13 mouse cellular contexts compared by ENCODE assay signal in the genomic region with DNA sequence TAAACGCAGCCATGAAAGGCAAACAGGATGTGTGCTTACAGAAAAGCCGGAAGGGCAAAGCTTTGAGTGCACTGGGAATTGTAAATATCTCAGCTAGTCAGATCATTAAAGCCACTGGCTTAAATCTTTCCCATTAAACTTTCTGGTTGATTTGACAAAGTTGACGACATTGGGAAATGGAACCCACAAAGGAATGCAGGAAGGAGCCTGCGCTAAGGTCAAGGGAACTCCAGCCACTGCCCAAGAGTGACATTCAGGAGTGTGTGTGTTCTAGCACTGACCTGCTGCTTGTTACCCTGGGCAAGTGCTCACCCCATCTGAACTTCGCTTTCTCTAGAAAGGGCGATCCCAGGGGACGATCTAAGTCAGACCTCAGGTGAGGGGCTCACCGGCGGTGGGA. TPM values are rescaled to one million over a fixed set of nuclear protein-coding genes. Genes with fewer than 3 reads are reported as not detected.
DNase-seq lines count a peak whose midpoint lies in the region; ATAC-seq and TF ChIP-seq lines count a peak whose summit lies in the region.
"Had no signal": no experiment of that assay in that cellular context is flagged by ENCODE, and none has a peak within 500 bp of the region (broad histone marks: within the 10 kb centered on the region; RNA-seq: fewer than 3 reads in every experiment).

No protein-coding gene starts in this region.

- no peaks in the 10 kb centered on the region for H3K36me3 ChIP-seq in forebrain, embryonic 11.5 days (ENCODE audit: control insufficient read depth, insufficient read depth, low read length)
- no peaks in the 10 kb centered on the region for H3K36me3 ChIP-seq in forebrain, embryonic 16.5 days (ENCODE audit: control insufficient read depth, insufficient read depth)
- H3K36me3 ChIP-seq in lung, embryonic 14.5 days (ENCODE audit: insufficient read depth): no peaks in the 10 kb centered on the region; the same call in 1 of the 2 replicates
- peaks cover 13% of the 10 kb centered on the region for H3K36me3 ChIP-seq in kidney, embryonic 15.5 days
- peaks cover 57% of the 10 kb centered on the region for H3K36me3 ChIP-seq in liver, embryonic 15.5 days (replicated peaks)
- H3K36me3 ChIP-seq: midbrain, embryonic 15.5 days had no signal

- ATAC-seq in forebrain, embryonic 11.5 days (replicated peaks; ENCODE audit: low FRiP score): no peak
- no peak for ATAC-seq in forebrain, embryonic 16.5 days
- no peak for ATAC-seq in lung, embryonic 14.5 days (ENCODE audit: insufficient read depth)
- ATAC-seq in kidney, embryonic 15.5 days (replicated peaks; ENCODE audit: low FRiP score): no peak
- no peak for ATAC-seq in liver, embryonic 15.5 days (ENCODE audit: insufficient read depth)
- ATAC-seq: intestine, embryonic 16.5 days; midbrain, embryonic 15.5 days had no signal

- H3K9me3 ChIP-seq in forebrain, embryonic 11.5 days (ENCODE audit: control insufficient read depth, low read length): no peaks in the 10 kb centered on the region
- H3K9me3 ChIP-seq in forebrain, embryonic 16.5 days (ENCODE audit: control insufficient read depth, low read length): no peaks in the 10 kb centered on the region
- no peaks in the 10 kb centered on the region for H3K9me3 ChIP-seq in lung, embryonic 14.5 days (ENCODE audit: low read depth, low read length)
- no peaks in the 10 kb centered on the region for H3K9me3 ChIP-seq in kidney, embryonic 15.5 days (replicated peaks)
- H3K9me3 ChIP-seq in liver, embryonic 15.5 days (replicated peaks): no peaks in the 10 kb centered on the region
- H3K9me3 ChIP-seq: midbrain, embryonic 15.5 days had no signal

- no peak for TF ChIP-seq CTCF in lung, embryonic 14.5 days (IDR thresholded peaks at IDR 0.05; ENCODE audit: low read depth)
- TF ChIP-seq CTCF in lung, adult 2 months (IDR thresholded peaks at IDR 0.05; ENCODE audit: insufficient read depth, low read length): no peak

- 54% methylated on average over 9 of the region's 9 CpGs for WGBS in forebrain, embryonic 11.5 days
- 49% methylated on average over 9 of the region's 9 CpGs for WGBS in forebrain, embryonic 16.5 days
- 42% methylated on average over 9 of the region's 9 CpGs for WGBS in lung, embryonic 14.5 days
- WGBS in lung, adult 2 months: 50% methylated on average over 9 of the region's 9 CpGs
- WGBS in kidney, embryonic 15.5 days: 38% methylated on average over 9 of the region's 9 CpGs
- WGBS in liver, embryonic 15.5 days (ENCODE audit: insufficient replicate concordance): 69% methylated on average over 9 of the region's 9 CpGs

- no peak overlapping the region; the same call in 1 of the 2 replicates for H3K4me3 ChIP-seq in forebrain, embryonic 11.5 days (ENCODE audit: low read depth, low read length)
- no peak overlapping the region for H3K4me3 ChIP-seq in forebrain, embryonic 16.5 days (replicated peaks; ENCODE audit: low read length)
- H3K4me3 ChIP-seq in lung, embryonic 14.5 days (ENCODE audit: low read depth, low read length): no peak overlapping the region
- H3K4me3 ChIP-seq in lung, adult 2 months (replicated peaks; ENCODE audit: extremely low read depth, low read depth, low read length): no peak overlapping the region
- peak overlapping the region; percentile 52; the same call in 1 of the 2 replicates for H3K4me3 ChIP-seq in kidney, embryonic 15.5 days (replicated peaks)
- H3K4me3 ChIP-seq in liver, embryonic 15.5 days (replicated peaks): peak overlapping the region; percentile 76
- H3K4me3 ChIP-seq: midbrain, embryonic 15.5 days had no signal

- H3K27me3 ChIP-seq in forebrain, embryonic 11.5 days (ENCODE audit: control insufficient read depth, insufficient read depth, low read length): peaks cover 45% of the 10 kb centered on the region
- H3K27me3 ChIP-seq in forebrain, embryonic 16.5 days (replicated peaks; ENCODE audit: control insufficient read depth, insufficient read depth, low read length): peaks cover 38% of the 10 kb centered on the region
- peaks cover 28% of the 10 kb centered on the region for H3K27me3 ChIP-seq in lung, embryonic 14.5 days (ENCODE audit: insufficient read depth, low read length)
- peaks cover 15% of the 10 kb centered on the region for H3K27me3 ChIP-seq in kidney, embryonic 15.5 days
- H3K27me3 ChIP-seq in liver, embryonic 15.5 days: peaks cover 17% of the 10 kb centered on the region; the same call in 1 of the 2 replicates

- no peak overlapping the region for H3K27ac ChIP-seq in forebrain, embryonic 11.5 days (ENCODE audit: low read depth, low read length)
- H3K27ac ChIP-seq in forebrain, embryonic 16.5 days (ENCODE audit: low read length): no peak overlapping the region
- no peak overlapping the region for H3K27ac ChIP-seq in lung, embryonic 14.5 days (ENCODE audit: low read depth)
- H3K27ac ChIP-seq in kidney, embryonic 15.5 days: peak overlapping the region; percentile 56
- H3K27ac ChIP-seq in liver, embryonic 15.5 days (replicated peaks): peak overlapping the region; percentile 96
- H3K27ac ChIP-seq: midbrain, embryonic 15.5 days had no signal

- TF ChIP-seq POLR2A in lung, adult 2 months (IDR thresholded peaks at IDR 0.05; ENCODE audit: borderline replicate concordance, extremely low read depth, low read depth, low read length): no peak

- no peak overlapping the region for H3K9ac ChIP-seq in forebrain, embryonic 11.5 days (ENCODE audit: low read length)
- no peak overlapping the region for H3K9ac ChIP-seq in forebrain, embryonic 16.5 days (replicated peaks; ENCODE audit: low read depth, low read length)
- H3K9ac ChIP-seq in lung, embryonic 14.5 days: no peak overlapping the region
- no peak overlapping the region for H3K9ac ChIP-seq in kidney, embryonic 15.5 days
- peak overlapping the region; percentile 94 for H3K9ac ChIP-seq in liver, embryonic 15.5 days
- H3K9ac ChIP-seq: midbrain, embryonic 15.5 days had no signal

- H3K4me1 ChIP-seq in forebrain, embryonic 11.5 days (replicated peaks; ENCODE audit: control insufficient read depth, insufficient read depth, low read length): peaks cover 9% of the 10 kb centered on the region; the same call in 1 of the 2 replicates
- H3K4me1 ChIP-seq in forebrain, embryonic 16.5 days (replicated peaks; ENCODE audit: control insufficient read depth, insufficient read depth, low read length): peaks cover 24% of the 10 kb centered on the region
- H3K4me1 ChIP-seq in lung, embryonic 14.5 days (ENCODE audit: insufficient read depth): peaks cover 5% of the 10 kb centered on the region; the same call in 1 of the 2 replicates
- peaks cover 22% of the 10 kb centered on the region for H3K4me1 ChIP-seq in lung, adult 2 months (ENCODE audit: control insufficient read depth, insufficient read depth, low read length)
- peaks cover 56% of the 10 kb centered on the region for H3K4me1 ChIP-seq in kidney, embryonic 15.5 days
- H3K4me1 ChIP-seq in liver, embryonic 15.5 days (replicated peaks): peaks cover 72% of the 10 kb centered on the region

- DNase-seq in forebrain, embryonic 11.5 days (ENCODE audit: low spot score): no peak
- DNase-seq in lung, embryonic 14.5 days: no peak
- no peak for DNase-seq in lung, adult 2 months
- no peak for DNase-seq in urinary bladder, postnatal 10 days (ENCODE audit: low spot score)
- DNase-seq in adrenal gland, adult 2 months: no peak
- DNase-seq: gastrocnemius, postnatal 25 days; spleen, adult 18-20 months; thymus, postnatal 4 days had no signal

- 0 out of 2 replicates have a peak overlapping the region, but pooled peaks have one; percentile 12 for H3K4me2 ChIP-seq in forebrain, embryonic 11.5 days (ENCODE audit: low read depth, low read length, severe bottlenecking)
- no peak overlapping the region for H3K4me2 ChIP-seq in forebrain, embryonic 16.5 days (ENCODE audit: low read length)
- H3K4me2 ChIP-seq in lung, embryonic 14.5 days: peak overlapping the region; percentile 77; the same call in 1 of the 2 replicates
- H3K4me2 ChIP-seq in kidney, embryonic 15.5 days: peak overlapping the region; percentile 90
- H3K4me2 ChIP-seq in liver, embryonic 15.5 days: peak overlapping the region; percentile 89

RNA-seq across cellular contexts. Expression of a gene that starts 3.2 kb away (rescaled TPM):
- polyA plus RNA-seq in forebrain, embryonic 11.5 days (2014; fragmentation: Nextera tagmentation; extraction: Ambion mirVana): 6.7 and 7.0 TPM in 2 replicates
- polyA plus RNA-seq in forebrain, embryonic 16.5 days (2015; fragmentation: Nextera tagmentation; extraction: Ambion mirVana): 1.6 and 1.8 TPM in 2 replicates
- 5.3 and 6.4 TPM in 2 replicates for polyA plus RNA-seq in lung, embryonic 14.5 days (2014; fragmentation: Nextera tagmentation; extraction: Ambion mirVana)
- polyA plus RNA-seq in lung, adult 2 months (2012; rRNA removed): 10.7 and 11.1 TPM in 2 replicates
- polyA plus RNA-seq in kidney, embryonic 15.5 days (2015; fragmentation: Nextera tagmentation; extraction: Ambion mirVana): 12.1 and 15.2 TPM in 2 replicates
- 124 and 142 TPM in 2 replicates for polyA plus RNA-seq in liver, embryonic 15.5 days (2015; fragmentation: Nextera tagmentation; extraction: Ambion mirVana)
- 1 to 10 TPM; 1.5 to 2.7 TPM for total RNA-seq in adrenal gland, adult 2 months (2021)
- 3.7 and 6.0 TPM in 2 replicates for polyA plus RNA-seq in adrenal gland, adult 2 months (2012; rRNA removed)

RNA-seq across cellular contexts. Expression of a gene that starts 4.6 kb away (rescaled TPM):
- polyA plus RNA-seq in forebrain, embryonic 11.5 days (2014; fragmentation: Nextera tagmentation; extraction: Ambion mirVana): 18.5 and 22.2 TPM in 2 replicates
- polyA plus RNA-seq in forebrain, embryonic 16.5 days (2015; fragmentation: Nextera tagmentation; extraction: Ambion mirVana): 9.0 and 12.5 TPM in 2 replicates
- polyA plus RNA-seq in lung, embryonic 14.5 days (2014; fragmentation: Nextera tagmentation; extraction: Ambion mirVana): 10.2 and 12.2 TPM in 2 replicates
- polyA plus RNA-seq in lung, adult 2 months (2012; rRNA removed): 10.1 and 10.8 TPM in 2 replicates
- polyA plus RNA-seq in kidney, embryonic 15.5 days (2015; fragmentation: Nextera tagmentation; extraction: Ambion mirVana): 7.9 and 12.6 TPM in 2 replicates
- 2.2 and 2.5 TPM in 2 replicates for polyA plus RNA-seq in liver, embryonic 15.5 days (2015; fragmentation: Nextera tagmentation; extraction: Ambion mirVana)
- 10 to 100 TPM; 14.2 to 18.6 TPM for total RNA-seq in adrenal gland, adult 2 months (2021)
- 12.4 and 20.2 TPM in 2 replicates for polyA plus RNA-seq in adrenal gland, adult 2 months (2012; rRNA removed)

RNA-seq across cellular contexts. Expression of a gene that starts 23.3 kb away (rescaled TPM):
- 24.2 and 27.1 TPM in 2 replicates for polyA plus RNA-seq in forebrain, embryonic 11.5 days (2014; fragmentation: Nextera tagmentation; extraction: Ambion mirVana)
- 74.1 and 89.9 TPM in 2 replicates for polyA plus RNA-seq in forebrain, embryonic 16.5 days (2015; fragmentation: Nextera tagmentation; extraction: Ambion mirVana)
- polyA plus RNA-seq in lung, embryonic 14.5 days (2014; fragmentation: Nextera tagmentation; extraction: Ambion mirVana): 7.7 and 10.2 TPM in 2 replicates
- polyA plus RNA-seq in lung, adult 2 months (2012; rRNA removed): 15.6 and 19.2 TPM in 2 replicates
- 7.9 and 11.3 TPM in 2 replicates for polyA plus RNA-seq in kidney, embryonic 15.5 days (2015; fragmentation: Nextera tagmentation; extraction: Ambion mirVana)
- polyA plus RNA-seq in liver, embryonic 15.5 days (2015; fragmentation: Nextera tagmentation; extraction: Ambion mirVana): 1.2 and 1.5 TPM in 2 replicates
- 10 to 100 TPM; 21.7 to 31.7 TPM for total RNA-seq in adrenal gland, adult 2 months (2021)
- polyA plus RNA-seq in adrenal gland, adult 2 months (2012; rRNA removed): 120 and 147 TPM in 2 replicates

RNA-seq across cellular contexts. Expression of a gene that starts 29.1 kb away (rescaled TPM):
- polyA plus RNA-seq in forebrain, embryonic 11.5 days (2014; fragmentation: Nextera tagmentation; extraction: Ambion mirVana): 1.1 and 3.4 TPM in 2 replicates
- 0.76 and 1.5 TPM in 2 replicates for polyA plus RNA-seq in forebrain, embryonic 16.5 days (2015; fragmentation: Nextera tagmentation; extraction: Ambion mirVana)
- 3.8 and 5.5 TPM in 2 replicates for polyA plus RNA-seq in lung, embryonic 14.5 days (2014; fragmentation: Nextera tagmentation; extraction: Ambion mirVana)
- polyA plus RNA-seq in lung, adult 2 months (2012; rRNA removed): 24.8 and 30.6 TPM in 2 replicates
- polyA plus RNA-seq in kidney, embryonic 15.5 days (2015; fragmentation: Nextera tagmentation; extraction: Ambion mirVana): 23.7 and 24.5 TPM in 2 replicates
- 0.10 and 0.13 TPM in 2 replicates for polyA plus RNA-seq in liver, embryonic 15.5 days (2015; fragmentation: Nextera tagmentation; extraction: Ambion mirVana)
- total RNA-seq in adrenal gland, adult 2 months (2021): 10 to 100 TPM; 14.2 to 46.9 TPM
- polyA plus RNA-seq in adrenal gland, adult 2 months (2012; rRNA removed): 137 and 177 TPM in 2 replicates

RNA-seq across cellular contexts. Expression of a gene that starts 32.8 kb away (rescaled TPM):
- polyA plus RNA-seq in forebrain, embryonic 11.5 days (2014; fragmentation: Nextera tagmentation; extraction: Ambion mirVana): 30.3 and 31.0 TPM in 2 replicates
- 47.7 and 54.8 TPM in 2 replicates for polyA plus RNA-seq in forebrain, embryonic 16.5 days (2015; fragmentation: Nextera tagmentation; extraction: Ambion mirVana)
- polyA plus RNA-seq in lung, embryonic 14.5 days (2014; fragmentation: Nextera tagmentation; extraction: Ambion mirVana): 39.5 and 40.1 TPM in 2 replicates
- polyA plus RNA-seq in lung, adult 2 months (2012; rRNA removed): 190 and 194 TPM in 2 replicates
- 59.2 and 61.0 TPM in 2 replicates for polyA plus RNA-seq in kidney, embryonic 15.5 days (2015; fragmentation: Nextera tagmentation; extraction: Ambion mirVana)
- 137 and 160 TPM in 2 replicates for polyA plus RNA-seq in liver, embryonic 15.5 days (2015; fragmentation: Nextera tagmentation; extraction: Ambion mirVana)
- 100 to 1,000 TPM; 381 to 452 TPM for total RNA-seq in adrenal gland, adult 2 months (2021)
- 1,222 and 1,525 TPM in 2 replicates for polyA plus RNA-seq in adrenal gland, adult 2 months (2012; rRNA removed)

Comparison
In these comparisons a context has a peak if more than half of its experiments do, and no peak if none do; other contexts are left out.
1. H3K27ac ChIP-seq: peak in kidney, embryonic 15.5 days (single experiment) and liver, embryonic 15.5 days (single experiment); none in forebrain, embryonic 11.5 days (single experiment), forebrain, embryonic 16.5 days (single experiment) and lung, embryonic 14.5 days (single experiment).
2. H3K4me3 ChIP-seq: peak in kidney, embryonic 15.5 days (single experiment) and liver, embryonic 15.5 days (single experiment); none in forebrain, embryonic 11.5 days (single experiment), forebrain, embryonic 16.5 days (single experiment), lung, embryonic 14.5 days (single experiment) and lung, adult 2 months (single experiment).